Mouse (Mus musculus) liver, embryonic 14.5 days (tissue): Measurements from ENCODE around the gene Kcnk10. TPM values are rescaled to one million over a fixed set of nuclear protein-coding genes. Genes with fewer than 3 reads are reported as not detected.

Source experiments
- ATAC-seq: fragments of 200-750 bp; cut with Nextera tagmentation; 2 replicates; pipeline ENCODE4 v1.8.0; 2017; ENCODE audit warnings: moderate number of reproducible peaks, mild to moderate bottlenecking, moderate library complexity; ENCODE audit not compliant: insufficient read depth
- DNase-seq, 3 experiments: peaks; one replicate each; pipeline ENCODE4 v3.0.0-alpha.2; 2012 to 2013; ENCODE audit warnings: low read depth in 3 of 3, low spot score in 3 of 3
- H3K27ac ChIP-seq: fragments of 300-500 bp; sonication (generic); 2 replicates; pipeline ENCODE4 v1.5.1; 2014; ENCODE audit warnings: moderate library complexity, mild to moderate bottlenecking, control low read depth, inconsistent platforms
- H3K27me3 ChIP-seq: fragments of 300-500 bp; sonication (generic); 2 replicates; pipeline ENCODE4 v1.6.1; 2014; ENCODE audit warnings: mild to moderate bottlenecking, low read length, moderate library complexity; ENCODE audit not compliant: control insufficient read depth, insufficient read depth
- H3K36me3 ChIP-seq: fragments of 300-500 bp; sonication (generic); replicated peaks from 2 replicates; pipeline ENCODE4 v1.6.1; 2014; ENCODE audit warnings: low read depth; ENCODE audit not compliant: control insufficient read depth, insufficient read depth
- H3K4me1 ChIP-seq, 2 experiments: fragments of 200-500 bp in 1 of 2; fragments of 300-500 bp in 1 of 2; sonication (generic) in 1 of 2; replicated peaks; 2 replicates each; pipeline ENCODE4 v1.6.1; 2012 to 2014; ENCODE audit warnings: antibody characterized with exemption in 1 of 2, inconsistent platforms in 1 of 2, low read length in 1 of 2; ENCODE audit not compliant: control insufficient read depth in 2 of 2, insufficient read depth in 2 of 2
- H3K4me2 ChIP-seq: fragments of 300-500 bp; sonication (generic); 2 replicates; pipeline ENCODE4 v1.6.1; 2014; ENCODE audit warnings: low read depth, mild to moderate bottlenecking, control low read depth, moderate library complexity
- H3K4me3 ChIP-seq, 2 experiments: fragments of 200-500 bp in 1 of 2; fragments of 300-500 bp in 1 of 2; sonication (generic) in 1 of 2; 2 replicates each; pipeline ENCODE4 v1.5.1; 2012 to 2014; ENCODE audit warnings: low read depth in 2 of 2, low read length in 2 of 2, mild to moderate bottlenecking in 2 of 2, control low read depth in 1 of 2, inconsistent platforms in 1 of 2, moderate library complexity in 1 of 2; ENCODE audit not compliant: insufficient read depth in 1 of 2
- H3K9ac ChIP-seq: fragments of 300-500 bp; sonication (generic); replicated peaks from 2 replicates; pipeline ENCODE4 v1.6.1; 2014; ENCODE audit warnings: mild to moderate bottlenecking, control low read depth, moderate library complexity
- H3K9me3 ChIP-seq: fragments of 300-500 bp; sonication (generic); 2 replicates; pipeline ENCODE4 v1.6.1; 2016; ENCODE audit warnings: low read length, mixed read lengths; ENCODE audit not compliant: control insufficient read depth
- CTCF ChIP-seq: IDR thresholded peaks from 2 replicates; pipeline ENCODE4 v1.5.1; 2016; ENCODE audit warnings: antibody characterized with exemption, low read depth, control low read depth
- EP300 ChIP-seq: IDR thresholded peaks from 2 replicates; pipeline ENCODE4 v1.6.1; 2016; ENCODE audit warnings: antibody characterized with exemption, low read depth
- WGBS: fragments of 180-500 bp; shearing (Covaris S2); extraction: QIAGEN DNeasy Blood & Tissue Kit; methylation state at CpG from one replicate; pipeline ENCODE4 v1.1.7; 2014; ENCODE audit not compliant: insufficient replicate concordance; 5-methylcytosine and 5-hydroxymethylcytosine counted together
- polyA plus RNA-seq, 2 experiments: library from polyadenylated mRNA; depleted of rRNA in 1 of 2; stranded (reverse) in 1 of 2; unstranded in 1 of 2; fragments of >200 nt; fragmentation: Nextera tagmentation in 1 of 2; extraction: Ambion mirVana in 1 of 2; gene quantifications; 2 replicates each; pipeline versions ENCODE4 v1.2.1 to v1.2.3; 2012 to 2014

The Kcnk10 gene
- polyA plus RNA-seq, 2 experiments: not detected

GRCm38 (mm10) chr12:98545875-98546274, 32.2 kb downstream of the Kcnk10 start:
- 69% methylated on average over 2 of the region's 2 CpGs for WGBS
- Histone ChIP-seq H3K4me1 (no peaks in the 10 kb centered on the region), H3K27me3 (no peaks in the 10 kb centered on the region), H3K4me2 (no peak overlapping the region), H3K9me3 (no peaks in the 10 kb centered on the region), H3K36me3 (no peaks in the 10 kb centered on the region), H3K9ac (no peak overlapping the region), H3K4me3 (no peak overlapping the region), H3K27ac (no peak overlapping the region)
- DNase-seq (no peak), ATAC-seq (no peak)
- TF ChIP-seq EP300: no peak
- no peak for TF ChIP-seq CTCF

GRCm38 (mm10) chr12:98545251-98545560, 32.9 kb downstream of the Kcnk10 start:
- ATAC-seq: no peak
- 50% methylated on average over 4 of the region's 4 CpGs for WGBS
- TF ChIP-seq CTCF: no peak
- TF ChIP-seq EP300: no peak

GRCm38 (mm10) chr12:98544545-98545250, 33.4 kb downstream of the Kcnk10 start:
- Histone ChIP-seq H3K36me3 (no peaks in the 10 kb centered on the region), H3K4me2 (no peak overlapping the region), H3K9ac (no peak overlapping the region), H3K4me3 (no peak overlapping the region), H3K9me3 (no peaks in the 10 kb centered on the region), H3K27me3 (no peaks in the 10 kb centered on the region), H3K27ac (no peak overlapping the region), H3K4me1 (no peaks in the 10 kb centered on the region)
- whole genome bisulfite sequencing: 64% methylated on average over 9 of the region's 9 CpGs
- TF ChIP-seq EP300 (no peak), CTCF (no peak)
- ATAC-seq (no peak), DNase-seq (no peak)

More at GRCm38 (mm10) chr12:98545251-98545560, 32.9 kb downstream of the Kcnk10 start:
- no peak for DNase-seq
- Histone ChIP-seq H3K4me2 (no peak overlapping the region), H3K9ac (no peak overlapping the region), H3K4me3 (no peak overlapping the region), H3K36me3 (no peaks in the 10 kb centered on the region), H3K27ac (no peak overlapping the region), H3K27me3 (no peaks in the 10 kb centered on the region), H3K9me3 (no peaks in the 10 kb centered on the region), H3K4me1 (no peaks in the 10 kb centered on the region)

GRCm38 (mm10) chr12:98536760-98537159, 41.4 kb downstream of the Kcnk10 start:
- no peaks in the 10 kb centered on the region for H3K9me3 ChIP-seq
- no peak overlapping the region for H3K9ac ChIP-seq
- TF ChIP-seq CTCF (no peak), EP300 (no peak)
- no peak for DNase-seq
- H3K4me3 ChIP-seq: no peak overlapping the region
- WGBS: 69% methylated on average over 5 of the region's 5 CpGs
- H3K27me3 ChIP-seq: no peaks in the 10 kb centered on the region
- H3K36me3 ChIP-seq: no peaks in the 10 kb centered on the region
- ATAC-seq: no peak
- no peaks in the 10 kb centered on the region for H3K4me1 ChIP-seq
- H3K27ac ChIP-seq: no peak overlapping the region
- no peak overlapping the region for H3K4me2 ChIP-seq

- DNase-seq: no peak
- no peak for ATAC-seq
- Histone ChIP-seq H3K9ac (no peak overlapping the region), H3K27ac (no peak overlapping the region), H3K4me2 (no peak overlapping the region), H3K36me3 (no peaks in the 10 kb centered on the region), H3K4me1 (no peaks in the 10 kb centered on the region), H3K9me3 (no peaks in the 10 kb centered on the region), H3K27me3 (no peaks in the 10 kb centered on the region), H3K4me3 (no peak overlapping the region)
- WGBS: 64% methylated on average over 6 of the region's 6 CpGs
- TF ChIP-seq EP300 (no peak), CTCF (no peak)
Observed at GRCm38 (mm10) chr12:98536036-98536435, 42.1 kb downstream of the Kcnk10 start.
